Mouse (Mus musculus): ENCODE measurements at regions not wholly inside any gene's neighbourhood (a gene's known extent, or its start where the extent isn't known, plus 50 kb on each side); places are given as distances from the start of the nearest gene placed in this dataset.

GRCm38 (mm10) chr14:54185265-54185830, 68.6 kb downstream of the Dad1 start:
- no peak overlapping the region for H3K4me3 ChIP-seq (ENCODE audit: low read depth, low read length)
- H3K4me1 ChIP-seq (ENCODE audit: control insufficient read depth, low read depth, low read length): no peaks in the 10 kb centered on the region
- WGBS (ENCODE audit: insufficient replicate concordance): 54% methylated on average over 6 of the region's 6 CpGs
- no peaks in the 10 kb centered on the region; the same call in none of the 2 replicates for H3K27me3 ChIP-seq (ENCODE audit: control insufficient read depth, insufficient read depth, low read depth, low read length)
- H3K36me3 ChIP-seq (ENCODE audit: control insufficient read depth, insufficient read depth): no peaks in the 10 kb centered on the region
- no peak for ATAC-seq (ENCODE audit: low read depth)
- H3K27ac ChIP-seq (ENCODE audit: low read length): no peak overlapping the region
- no peak overlapping the region for H3K4me2 ChIP-seq (ENCODE audit: low read depth, low read length)
- no peaks in the 10 kb centered on the region for H3K9me3 ChIP-seq (replicated peaks; ENCODE audit: control insufficient read depth, low read length)
- H3K9ac ChIP-seq (ENCODE audit: low read depth, low read length): no peak overlapping the region

- Histone ChIP-seq H3K36me3 (ENCODE audit: control insufficient read depth, insufficient read depth) (no peaks in the 10 kb centered on the region), H3K4me3 (ENCODE audit: low read depth, low read length) (no peak overlapping the region), H3K27ac (ENCODE audit: low read length) (no peak overlapping the region), H3K27me3 (ENCODE audit: control insufficient read depth, insufficient read depth, low read depth, low read length) (no peaks in the 10 kb centered on the region; the same call in none of the 2 replicates), H3K4me1 (ENCODE audit: control insufficient read depth, low read depth, low read length) (no peaks in the 10 kb centered on the region), H3K4me2 (ENCODE audit: low read depth, low read length) (no peak overlapping the region), H3K9me3 (replicated peaks; ENCODE audit: control insufficient read depth, low read length) (no peaks in the 10 kb centered on the region), H3K9ac (ENCODE audit: low read depth, low read length) (no peak overlapping the region)
- no peak for ATAC-seq (ENCODE audit: low read depth)
- 73% methylated on average over 3 of the region's 3 CpGs for WGBS (ENCODE audit: insufficient replicate concordance)
These were observed 70.0 kb downstream of the Dad1 start for GRCm38 (mm10) chr14:54183873-54184272.

GRCm38 (mm10) chr14:54182838-54183237, 71.1 kb downstream of the Dad1 start:
- Histone ChIP-seq H3K27me3 (ENCODE audit: control insufficient read depth, insufficient read depth, low read depth, low read length) (no peaks in the 10 kb centered on the region; the same call in none of the 2 replicates), H3K27ac (ENCODE audit: low read length) (no peak overlapping the region), H3K9ac (ENCODE audit: low read depth, low read length) (no peak overlapping the region), H3K9me3 (replicated peaks; ENCODE audit: control insufficient read depth, low read length) (no peaks in the 10 kb centered on the region), H3K4me3 (ENCODE audit: low read depth, low read length) (no peak overlapping the region), H3K4me1 (ENCODE audit: control insufficient read depth, low read depth, low read length) (no peaks in the 10 kb centered on the region), H3K36me3 (ENCODE audit: control insufficient read depth, insufficient read depth) (no peaks in the 10 kb centered on the region), H3K4me2 (ENCODE audit: low read depth, low read length) (no peak overlapping the region)
- WGBS (ENCODE audit: insufficient replicate concordance): 67% methylated on average over 10 of the region's 10 CpGs
- no peak for ATAC-seq (ENCODE audit: low read depth)

GRCm38 (mm10) chr14:54181306-54181705, 72.6 kb downstream of the Dad1 start:
- no peaks in the 10 kb centered on the region for H3K4me1 ChIP-seq (ENCODE audit: control insufficient read depth, low read depth, low read length)
- H3K27ac ChIP-seq (ENCODE audit: low read length): no peak overlapping the region
- H3K9me3 ChIP-seq (replicated peaks; ENCODE audit: control insufficient read depth, low read length): no peaks in the 10 kb centered on the region
- H3K36me3 ChIP-seq (ENCODE audit: control insufficient read depth, insufficient read depth): no peaks in the 10 kb centered on the region
- WGBS (ENCODE audit: insufficient replicate concordance): 70% methylated on average over 3 of the region's 3 CpGs
- H3K27me3 ChIP-seq (ENCODE audit: control insufficient read depth, insufficient read depth, low read depth, low read length): peaks cover 2% of the 10 kb centered on the region
- H3K4me2 ChIP-seq (ENCODE audit: low read depth, low read length): no peak overlapping the region
- no peak for ATAC-seq (ENCODE audit: low read depth)
- H3K9ac ChIP-seq (ENCODE audit: low read depth, low read length): no peak overlapping the region
- no peak overlapping the region for H3K4me3 ChIP-seq (ENCODE audit: low read depth, low read length)

GRCm38 (mm10) chr14:54180754-54181153, 73.2 kb downstream of the Dad1 start:
- Histone ChIP-seq H3K27me3 (ENCODE audit: control insufficient read depth, insufficient read depth, low read depth, low read length) (peaks cover 3% of the 10 kb centered on the region; the same call in 1 of the 2 replicates), H3K4me3 (ENCODE audit: low read depth, low read length) (no peak overlapping the region), H3K27ac (ENCODE audit: low read length) (no peak overlapping the region), H3K4me2 (ENCODE audit: low read depth, low read length) (no peak overlapping the region), H3K4me1 (ENCODE audit: control insufficient read depth, low read depth, low read length) (no peaks in the 10 kb centered on the region), H3K9me3 (replicated peaks; ENCODE audit: control insufficient read depth, low read length) (no peaks in the 10 kb centered on the region), H3K9ac (ENCODE audit: low read depth, low read length) (no peak overlapping the region), H3K36me3 (ENCODE audit: control insufficient read depth, insufficient read depth) (no peaks in the 10 kb centered on the region)
- 77% methylated on average over 3 of the region's 3 CpGs for WGBS (ENCODE audit: insufficient replicate concordance)
- no peak for ATAC-seq (ENCODE audit: low read depth)

GRCm38 (mm10) chr14:54180271-54180670, 73.6 kb downstream of the Dad1 start:
- H3K36me3 ChIP-seq (ENCODE audit: control insufficient read depth, insufficient read depth): no peaks in the 10 kb centered on the region
- no peak overlapping the region for H3K27ac ChIP-seq (ENCODE audit: low read length)
- H3K9ac ChIP-seq (ENCODE audit: low read depth, low read length): no peak overlapping the region
- H3K9me3 ChIP-seq (replicated peaks; ENCODE audit: control insufficient read depth, low read length): no peaks in the 10 kb centered on the region
- H3K4me3 ChIP-seq (ENCODE audit: low read depth, low read length): no peak overlapping the region
- H3K4me2 ChIP-seq (ENCODE audit: low read depth, low read length): no peak overlapping the region
- H3K27me3 ChIP-seq (ENCODE audit: control insufficient read depth, insufficient read depth, low read depth, low read length): peaks cover 4% of the 10 kb centered on the region; the same call in 1 of the 2 replicates
- H3K4me1 ChIP-seq (ENCODE audit: control insufficient read depth, low read depth, low read length): no peaks in the 10 kb centered on the region
- WGBS (ENCODE audit: insufficient replicate concordance): 49% methylated on average over 3 of the region's 3 CpGs
- ATAC-seq (ENCODE audit: low read depth): no peak

GRCm38 (mm10) chr14:54178856-54179255, 75.0 kb downstream of the Dad1 start:
- WGBS (ENCODE audit: insufficient replicate concordance): 70% methylated on average over 3 of the region's 3 CpGs
- Histone ChIP-seq H3K9ac (ENCODE audit: low read depth, low read length) (no peak overlapping the region), H3K4me1 (ENCODE audit: control insufficient read depth, low read depth, low read length) (no peaks in the 10 kb centered on the region), H3K4me2 (ENCODE audit: low read depth, low read length) (no peak overlapping the region), H3K27ac (ENCODE audit: low read length) (no peak overlapping the region), H3K36me3 (ENCODE audit: control insufficient read depth, insufficient read depth) (no peaks in the 10 kb centered on the region), H3K27me3 (ENCODE audit: control insufficient read depth, insufficient read depth, low read depth, low read length) (peaks cover 6% of the 10 kb centered on the region; the same call in 1 of the 2 replicates), H3K9me3 (replicated peaks; ENCODE audit: control insufficient read depth, low read length) (no peaks in the 10 kb centered on the region), H3K4me3 (ENCODE audit: low read depth, low read length) (no peak overlapping the region)
- ATAC-seq (ENCODE audit: low read depth): no peak

GRCm38 (mm10) chr14:54176469-54176868, 77.4 kb downstream of the Dad1 start:
- 14% methylated on average over 14 of the region's 14 CpGs for WGBS (ENCODE audit: insufficient replicate concordance)
- no peak overlapping the region for H3K27ac ChIP-seq (ENCODE audit: low read length)
- H3K4me1 ChIP-seq (ENCODE audit: control insufficient read depth, low read depth, low read length): no peaks in the 10 kb centered on the region
- no peak for ATAC-seq (ENCODE audit: low read depth)
- no peaks in the 10 kb centered on the region for H3K9me3 ChIP-seq (replicated peaks; ENCODE audit: control insufficient read depth, low read length)
- peaks cover 6% of the 10 kb centered on the region for H3K27me3 ChIP-seq (ENCODE audit: control insufficient read depth, insufficient read depth, low read depth, low read length)
- H3K36me3 ChIP-seq (ENCODE audit: control insufficient read depth, insufficient read depth): no peaks in the 10 kb centered on the region
- H3K4me3 ChIP-seq (ENCODE audit: low read depth, low read length): no peak overlapping the region
- H3K4me2 ChIP-seq (ENCODE audit: low read depth, low read length): no peak overlapping the region
- no peak overlapping the region for H3K9ac ChIP-seq (ENCODE audit: low read depth, low read length)

GRCm38 (mm10) chr14:54175476-54175875, 78.4 kb downstream of the Dad1 start:
- no peak overlapping the region for H3K4me3 ChIP-seq (ENCODE audit: low read depth, low read length)
- H3K36me3 ChIP-seq (ENCODE audit: control insufficient read depth, insufficient read depth): no peaks in the 10 kb centered on the region
- no peaks in the 10 kb centered on the region for H3K9me3 ChIP-seq (replicated peaks; ENCODE audit: control insufficient read depth, low read length)
- no peaks in the 10 kb centered on the region for H3K4me1 ChIP-seq (ENCODE audit: control insufficient read depth, low read depth, low read length)
- ATAC-seq (ENCODE audit: low read depth): no peak
- WGBS (ENCODE audit: insufficient replicate concordance): 49% methylated on average over 5 of the region's 5 CpGs
- no peak overlapping the region for H3K9ac ChIP-seq (ENCODE audit: low read depth, low read length)
- H3K27ac ChIP-seq (ENCODE audit: low read length): no peak overlapping the region
- H3K4me2 ChIP-seq (ENCODE audit: low read depth, low read length): no peak overlapping the region
- peaks cover 6% of the 10 kb centered on the region for H3K27me3 ChIP-seq (ENCODE audit: control insufficient read depth, insufficient read depth, low read depth, low read length)
